Mouse (Mus musculus) embryonic facial prominence, embryonic 11.5 days (tissue): Measurements from ENCODE around the gene Exo5. TPM values are rescaled to one million over a fixed set of nuclear protein-coding genes. Genes with fewer than 3 reads are reported as not detected.

Experiments used
- ATAC-seq: fragments of 200-750 bp; cut with Nextera tagmentation; replicated peaks from 2 replicates; pipeline ENCODE4 v1.8.0; 2017; ENCODE audit warnings: low read depth; ENCODE audit not compliant: insufficient number of reproducible peaks, low FRiP score, low TSS enrichment
- DNase-seq: peaks from one replicate; pipeline ENCODE4 v3.0.0-alpha.2; 2015; ENCODE audit warnings: low spot score
- H3K27ac ChIP-seq: fragments of 300-500 bp; sonication (generic); replicated peaks from 2 replicates; pipeline ENCODE4 v1.5.1; 2014; ENCODE audit warnings: mild to moderate bottlenecking, low read depth, low read length, control low read depth
- H3K27me3 ChIP-seq: fragments of 300-500 bp; sonication (generic); 2 replicates; pipeline ENCODE4 v1.6.1; 2014; ENCODE audit warnings: mild to moderate bottlenecking, low read length, moderate library complexity, mixed read lengths; ENCODE audit not compliant: control insufficient read depth, insufficient read depth
- H3K36me3 ChIP-seq: fragments of 300-500 bp; sonication (generic); replicated peaks from 2 replicates; pipeline ENCODE4 v1.6.1; 2014; ENCODE audit warnings: low read depth, mild to moderate bottlenecking, low read length, moderate library complexity, mixed read lengths; ENCODE audit not compliant: control insufficient read depth, insufficient read depth
- H3K4me1 ChIP-seq: fragments of 300-500 bp; sonication (generic); 2 replicates; pipeline ENCODE4 v1.6.1; 2014; ENCODE audit warnings: low read length, mixed read lengths; ENCODE audit not compliant: control insufficient read depth, insufficient read depth
- H3K4me2 ChIP-seq: fragments of 300-500 bp; sonication (generic); 2 replicates; pipeline ENCODE4 v1.6.1; 2014; ENCODE audit warnings: low read depth, mild to moderate bottlenecking, control low read depth, low read length, moderate library complexity
- H3K4me3 ChIP-seq: fragments of 300-500 bp; sonication (generic); 2 replicates; pipeline ENCODE4 v1.5.1; 2014; ENCODE audit warnings: low read depth, low read length, control low read depth
- H3K9ac ChIP-seq: fragments of 300-500 bp; sonication (generic); replicated peaks from 2 replicates; pipeline ENCODE4 v1.6.1; 2014; ENCODE audit warnings: mild to moderate bottlenecking, control low read depth, low read length
- H3K9me3 ChIP-seq: fragments of 300-500 bp; sonication (generic); replicated peaks from 2 replicates; pipeline ENCODE4 v1.6.1; 2016; ENCODE audit warnings: mild to moderate bottlenecking, low read length, inconsistent platforms, mixed read lengths; ENCODE audit not compliant: control insufficient read depth
- WGBS: fragments of 180-500 bp; shearing (Covaris S2); extraction: QIAGEN DNeasy Blood & Tissue Kit; methylation state at CpG from one replicate; pipeline ENCODE4 v1.1.7; 2014; 5-methylcytosine and 5-hydroxymethylcytosine counted together
- microRNA-seq: library from miRNA; unstranded; fragments of <30 nt; microRNA quantifications from one replicate; pipeline ENCODE4, GENCODE M21; 2016; ENCODE audit warnings: borderline number of aligned reads
- polyA plus RNA-seq: library from polyadenylated mRNA; unstranded; fragments of >200 nt; fragmentation: Nextera tagmentation; extraction: Ambion mirVana; gene quantifications from 2 replicates; pipeline ENCODE4 v1.2.1, GENCODE M21; 2014

Gene Exo5
- polyA plus RNA-seq, 1 experiment from 2014 or later, result 34.6 TPM

- ATAC-seq (no peak), DNase-seq (no peak)
- Histone ChIP-seq H3K9me3 (no peaks in the 10 kb centered on the region), H3K4me3 (no peak overlapping the region), H3K36me3 (no peaks in the 10 kb centered on the region), H3K4me2 (no peak overlapping the region), H3K4me1 (no peaks in the 10 kb centered on the region), H3K9ac (no peak overlapping the region), H3K27ac (no peak overlapping the region), H3K27me3 (no peaks in the 10 kb centered on the region)
- WGBS, result 40% methylated on average over 4 of the region's 4 CpGs
Measured at GRCm38 (mm10) chr4:120879386-120879785, 45.4 kb downstream of the Exo5 start.

- Histone ChIP-seq H3K27ac (no peak overlapping the region), H3K4me3 (no peak overlapping the region), H3K9ac (no peak overlapping the region), H3K27me3 (no peaks in the 10 kb centered on the region), H3K4me2 (no peak overlapping the region), H3K36me3 (no peaks in the 10 kb centered on the region), H3K4me1 (no peaks in the 10 kb centered on the region), H3K9me3 (no peaks in the 10 kb centered on the region)
- WGBS, result 75% methylated on average over 3 of the region's 3 CpGs
- ATAC-seq (no peak), DNase-seq (no peak)
Measured at GRCm38 (mm10) chr4:120878728-120879127, 46.1 kb downstream of the Exo5 start.

GRCm38 (mm10) chr4:120875961-120876360 lies 48.9 kb downstream of the Exo5 start:
- H3K4me1 ChIP-seq, result no peaks in the 10 kb centered on the region
- no peak overlapping the region for H3K4me2 ChIP-seq
- no peak overlapping the region for H3K9ac ChIP-seq
- H3K9me3 ChIP-seq, result no peaks in the 10 kb centered on the region
- H3K4me3 ChIP-seq, result no peak overlapping the region
- H3K36me3 ChIP-seq, result no peaks in the 10 kb centered on the region
- no peak overlapping the region for H3K27ac ChIP-seq
- ATAC-seq (no peak), DNase-seq (no peak)
- H3K27me3 ChIP-seq, result no peaks in the 10 kb centered on the region
- WGBS, result 65% methylated on average over 3 of the region's 3 CpGs

Small RNA genes lying within 50 kb of the gene (microRNA-seq; reads per million reads assigned to microRNA genes)
- not detected for gene Mir7015

Other genes starting within 250 kb of the Exo5 start
- gene Kcnq4, start 176.4 kb downstream of the Exo5 start, polyA plus RNA-seq, result 4.3 and 4.6 TPM in 2 replicates
- gene Nfyc, start 93.4 kb downstream of the Exo5 start, polyA plus RNA-seq, result 137 and 139 TPM in 2 replicates
- 1.8 and 2.4 TPM in 2 replicates for gene Rims3, start 70.2 kb downstream of the Exo5 start, polyA plus RNA-seq
- 9.9 TPM in 2 replicates for gene Zfp69, start 26.7 kb upstream of the Exo5 start, polyA plus RNA-seq
- 15.5 and 17.2 TPM in 2 replicates for gene Smap2, start 92.2 kb upstream of the Exo5 start, polyA plus RNA-seq
- gene Col9a2, start 114.4 kb upstream of the Exo5 start, polyA plus RNA-seq, result 6.0 and 10.1 TPM in 2 replicates
- gene Zmpste24, start 173.2 kb upstream of the Exo5 start, polyA plus RNA-seq, result 25.8 and 26.0 TPM in 2 replicates
- gene Tmco2, start 184.2 kb upstream of the Exo5 start, polyA plus RNA-seq, result not detected in 2 replicates